Mouse (Mus musculus): ENCODE results near the gene Msi2.

Msi2 gene

GRCm38 (mm10) chr11:88539637-88540478 is 178.5 kb downstream of the Msi2 start:
- no peak for DNase-seq (ENCODE audit: low spot score)

- no peak for DNase-seq (ENCODE audit: low spot score)
Measured at GRCm38 (mm10) chr11:88538710-88539340, 179.5 kb downstream of the Msi2 start.

GRCm38 (mm10) chr11:88537344-88537743 is 181.0 kb downstream of the Msi2 start:
- no peak for DNase-seq (ENCODE audit: low spot score)

- DNase-seq (ENCODE audit: low spot score), result no peak
Measured at GRCm38 (mm10) chr11:88536861-88537260, 181.5 kb downstream of the Msi2 start.

GRCm38 (mm10) chr11:88534331-88534929 is 183.9 kb downstream of the Msi2 start:
- no peak for DNase-seq (ENCODE audit: low spot score)

- no peak for DNase-seq (ENCODE audit: low spot score)
Measured at GRCm38 (mm10) chr11:88532016-88532415, 186.3 kb downstream of the Msi2 start.

GRCm38 (mm10) chr11:88530032-88530431 is 188.3 kb downstream of the Msi2 start:
- no peak for DNase-seq (ENCODE audit: low spot score)

GRCm38 (mm10) chr11:88528522-88529101 is 189.7 kb downstream of the Msi2 start:
- no peak for DNase-seq (ENCODE audit: low spot score)

- no peak for DNase-seq (ENCODE audit: low spot score)
Measured at GRCm38 (mm10) chr11:88526711-88527110, 191.6 kb downstream of the Msi2 start.

- DNase-seq (ENCODE audit: low spot score), result no peak
Measured at GRCm38 (mm10) chr11:88524790-88525575, 193.3 kb downstream of the Msi2 start.

- DNase-seq (ENCODE audit: low spot score), result no peak
Measured at GRCm38 (mm10) chr11:88524437-88524789, 193.9 kb downstream of the Msi2 start.

- no peak for DNase-seq (ENCODE audit: low spot score)
Measured at GRCm38 (mm10) chr11:88523921-88524320, 194.4 kb downstream of the Msi2 start.

- DNase-seq (ENCODE audit: low spot score), result no peak
Measured at GRCm38 (mm10) chr11:88523511-88523910, 194.8 kb downstream of the Msi2 start.

- no peak for DNase-seq (ENCODE audit: low spot score)
Measured at GRCm38 (mm10) chr11:88522114-88522513, 196.2 kb downstream of the Msi2 start.

- no peak for DNase-seq (ENCODE audit: low spot score)
Measured at GRCm38 (mm10) chr11:88520951-88521730, 197.2 kb downstream of the Msi2 start.

- DNase-seq (ENCODE audit: low spot score), result no peak
Measured at GRCm38 (mm10) chr11:88518361-88518760, 200.0 kb downstream of the Msi2 start.

- no peak for DNase-seq (ENCODE audit: low spot score)
Measured at GRCm38 (mm10) chr11:88516596-88517485, 201.5 kb downstream of the Msi2 start.

GRCm38 (mm10) chr11:88515736-88516583 is 202.4 kb downstream of the Msi2 start:
- no peak for DNase-seq (ENCODE audit: low spot score)

GRCm38 (mm10) chr11:88515267-88515666 is 203.0 kb downstream of the Msi2 start:
- DNase-seq (ENCODE audit: low spot score), result no peak

Measured in ovary, postnatal 10 days (tissue).